Mouse (Mus musculus) midbrain, embryonic 16.5 days (tissue): ENCODE results near the gene Kcnn4. TPM values are rescaled to one million over a fixed set of nuclear protein-coding genes. Genes with fewer than 3 reads are reported as not detected.

Experiments
- ATAC-seq: fragments of 200-750 bp; cut with Nextera tagmentation; 2 replicates; pipeline ENCODE4 v1.8.0; 2017; ENCODE audit warnings: moderate TSS enrichment
- H3K27ac ChIP-seq: fragments of 300-500 bp; sonication (generic); 2 replicates; pipeline ENCODE4 v1.5.1; 2014; ENCODE audit warnings: mild to moderate bottlenecking, low read length, mixed read lengths
- H3K27me3 ChIP-seq: fragments of 300-500 bp; sonication (generic); 2 replicates; pipeline ENCODE4 v1.6.1; 2014; ENCODE audit warnings: low read depth, low read length, mixed read lengths; ENCODE audit not compliant: control insufficient read depth, insufficient read depth
- H3K36me3 ChIP-seq: fragments of 300-500 bp; sonication (generic); 2 replicates; pipeline ENCODE4 v1.6.1; 2014; ENCODE audit warnings: mild to moderate bottlenecking, low read length, moderate library complexity, mixed read lengths; ENCODE audit not compliant: control insufficient read depth, insufficient read depth
- H3K4me1 ChIP-seq: fragments of 300-500 bp; sonication (generic); 2 replicates; pipeline ENCODE4 v1.6.1; 2014; ENCODE audit warnings: mild to moderate bottlenecking, low read length, mixed read lengths; ENCODE audit not compliant: control insufficient read depth, insufficient read depth
- H3K4me2 ChIP-seq: fragments of 300-500 bp; sonication (generic); 2 replicates; pipeline ENCODE4 v1.6.1; 2014; ENCODE audit warnings: mild to moderate bottlenecking, low read length, mixed read lengths
- H3K4me3 ChIP-seq: fragments of 300-500 bp; sonication (generic); 2 replicates; pipeline ENCODE4 v1.5.1; 2014; ENCODE audit warnings: low read depth, mild to moderate bottlenecking, low read length, moderate library complexity, mixed read lengths
- H3K9ac ChIP-seq: fragments of 300-500 bp; sonication (generic); 2 replicates; pipeline ENCODE4 v1.6.1; 2014; ENCODE audit warnings: low read depth, low read length, mixed read lengths
- H3K9me3 ChIP-seq: fragments of 300-500 bp; sonication (generic); replicated peaks from 2 replicates; pipeline ENCODE4 v1.6.1; 2014; ENCODE audit warnings: mild to moderate bottlenecking, low read length, mixed read lengths; ENCODE audit not compliant: control insufficient read depth, poor library complexity, severe bottlenecking
- WGBS: fragments of 180-500 bp; shearing (Covaris S2); extraction: QIAGEN DNeasy Blood & Tissue Kit; methylation state at CpG from one replicate; pipeline ENCODE4 v1.1.7; 2014; 5-methylcytosine and 5-hydroxymethylcytosine counted together
- polyA plus RNA-seq: library from polyadenylated mRNA; unstranded; fragments of >200 nt; fragmentation: Nextera tagmentation; extraction: Ambion mirVana; gene quantifications from 2 replicates; pipeline ENCODE4 v1.2.1, GENCODE M21; 2015

Gene Kcnn4
- polyA plus RNA-seq, 1 experiment from 2014 or later, result 0.84 TPM

- no peak overlapping the region for H3K4me2 ChIP-seq
- H3K27me3 ChIP-seq, result no peaks in the 10 kb centered on the region; the same call in 1 of the 2 replicates
- no peak overlapping the region for H3K9ac ChIP-seq
- H3K36me3 ChIP-seq, result no peaks in the 10 kb centered on the region
- ATAC-seq, result no peak
- no peaks in the 10 kb centered on the region for H3K9me3 ChIP-seq
- peaks cover 3% of the 10 kb centered on the region for H3K4me1 ChIP-seq
- WGBS, result 71% methylated on average over 3 of the region's 3 CpGs
- H3K4me3 ChIP-seq, result no peak overlapping the region
- no peak overlapping the region for H3K27ac ChIP-seq
Observed at GRCm38 (mm10) chr7:24371809-24372145, 1.7 kb downstream of the Kcnn4 start.

GRCm38 (mm10) chr7:24372300-24372699 lies 2.2 kb downstream of the Kcnn4 start:
- Histone ChIP-seq H3K9ac (no peak overlapping the region), H3K4me1 (peaks cover 4% of the 10 kb centered on the region), H3K36me3 (no peaks in the 10 kb centered on the region), H3K4me3 (no peak overlapping the region), H3K4me2 (no peak overlapping the region), H3K9me3 (no peaks in the 10 kb centered on the region), H3K27me3 (no peaks in the 10 kb centered on the region; the same call in none of the 2 replicates), H3K27ac (no peak overlapping the region)
- ATAC-seq, result no peak
- WGBS, result 88% methylated on average over 11 of the region's 11 CpGs

GRCm38 (mm10) chr7:24372786-24373185 lies 2.7 kb downstream of the Kcnn4 start:
- Histone ChIP-seq H3K36me3 (no peaks in the 10 kb centered on the region), H3K27me3 (no peaks in the 10 kb centered on the region; the same call in none of the 2 replicates), H3K4me2 (no peak overlapping the region), H3K9ac (no peak overlapping the region), H3K4me1 (peaks cover 5% of the 10 kb centered on the region), H3K9me3 (no peaks in the 10 kb centered on the region), H3K4me3 (no peak overlapping the region), H3K27ac (no peak overlapping the region)
- WGBS, result 85% methylated on average over 4 of the region's 4 CpGs
- ATAC-seq, result no peak

GRCm38 (mm10) chr7:24373538-24374379 lies 3.7 kb downstream of the Kcnn4 start:
- Histone ChIP-seq H3K27me3 (no peaks in the 10 kb centered on the region; the same call in none of the 2 replicates), H3K4me1 (peaks cover 5% of the 10 kb centered on the region), H3K4me3 (no peak overlapping the region), H3K9ac (no peak overlapping the region), H3K36me3 (no peaks in the 10 kb centered on the region), H3K27ac (peak overlapping the region; percentile 42; the same call in 1 of the 2 replicates), H3K4me2 (no peak overlapping the region), H3K9me3 (no peaks in the 10 kb centered on the region)
- 36% methylated on average over 19 of the region's 20 CpGs for WGBS
- peak; percentile 49; the same call in 1 of the 2 replicates for ATAC-seq

- Histone ChIP-seq H3K4me1 (peaks cover 5% of the 10 kb centered on the region), H3K27me3 (no peaks in the 10 kb centered on the region; the same call in none of the 2 replicates), H3K4me3 (no peak overlapping the region), H3K4me2 (no peak overlapping the region), H3K9me3 (no peaks in the 10 kb centered on the region), H3K36me3 (no peaks in the 10 kb centered on the region), H3K9ac (no peak overlapping the region), H3K27ac (no peak overlapping the region)
- no peak for ATAC-seq
- WGBS, result 94% methylated on average over 8 of the region's 8 CpGs
Observed at GRCm38 (mm10) chr7:24376456-24376855, 6.4 kb downstream of the Kcnn4 start.

GRCm38 (mm10) chr7:24377091-24377865 lies 7.2 kb downstream of the Kcnn4 start:
- Histone ChIP-seq H3K9ac (peak overlapping the region; percentile 52; the same call in 1 of the 2 replicates), H3K27me3 (no peaks in the 10 kb centered on the region; the same call in none of the 2 replicates), H3K27ac (no peak overlapping the region), H3K4me1 (peaks cover 5% of the 10 kb centered on the region), H3K9me3 (no peaks in the 10 kb centered on the region), H3K4me3 (peak overlapping the region; percentile 22), H3K36me3 (no peaks in the 10 kb centered on the region), H3K4me2 (peak overlapping the region; percentile 48)
- 9% methylated on average over 49 of the region's 49 CpGs for WGBS
- ATAC-seq, result no peak

- Histone ChIP-seq H3K4me3 (no peak overlapping the region), H3K4me2 (no peak overlapping the region), H3K4me1 (peaks cover 5% of the 10 kb centered on the region), H3K27ac (no peak overlapping the region), H3K9me3 (no peaks in the 10 kb centered on the region), H3K27me3 (no peaks in the 10 kb centered on the region; the same call in none of the 2 replicates), H3K36me3 (no peaks in the 10 kb centered on the region), H3K9ac (no peak overlapping the region)
- WGBS, result 74% methylated on average over 10 of the region's 10 CpGs
- ATAC-seq, result no peak
Observed at GRCm38 (mm10) chr7:24378049-24378701, 8.1 kb downstream of the Kcnn4 start.

GRCm38 (mm10) chr7:24379934-24380333 lies 9.9 kb downstream of the Kcnn4 start:
- H3K27ac ChIP-seq, result no peak overlapping the region
- H3K4me3 ChIP-seq, result no peak overlapping the region
- no peak overlapping the region for H3K4me2 ChIP-seq
- WGBS, result 78% methylated on average over 7 of the region's 7 CpGs
- no peak for ATAC-seq
- no peaks in the 10 kb centered on the region for H3K36me3 ChIP-seq
- no peaks in the 10 kb centered on the region; the same call in none of the 2 replicates for H3K27me3 ChIP-seq
- H3K4me1 ChIP-seq, result peaks cover 3% of the 10 kb centered on the region; the same call in 1 of the 2 replicates
- H3K9ac ChIP-seq, result no peak overlapping the region
- H3K9me3 ChIP-seq, result no peaks in the 10 kb centered on the region
